Mouse (Mus musculus): ENCODE measurements around the gene Dnah6.

- peak; percentile 51; the same call in 1 of the 2 replicates for TF ChIP-seq EP300 (IDR thresholded peaks at IDR 0.05; ENCODE audit: low read length)
- TF ChIP-seq CHD2 (IDR thresholded peaks at IDR 0.05; ENCODE audit: low read length) = no peak
- no peak for TF ChIP-seq CTCF (conservative IDR thresholded peaks at IDR 0.05 in 1 of 2, IDR thresholded peaks at IDR 0.05 in 1 of 2; ENCODE audit: low read depth in 2 of 2, low read length in 2 of 2)
- TF ChIP-seq SIN3A (IDR thresholded peaks at IDR 0.05; ENCODE audit: low read length) = no peak; the same call in 1 of the 2 replicates
- TF ChIP-seq HCFC1 (IDR thresholded peaks at IDR 0.05; ENCODE audit: low read depth, low read length) = no peak
- no peak for TF ChIP-seq USF2 (conservative IDR thresholded peaks at IDR 0.05; ENCODE audit: low read depth, low read length)
- TF ChIP-seq MXI1 (IDR thresholded peaks at IDR 0.05; ENCODE audit: low read depth, low read length) = no peak
- peak; percentile 35; the same call in 1 of the 2 replicates for TF ChIP-seq ELF1 (IDR thresholded peaks at IDR 0.05; ENCODE audit: low read depth, low read length)
- TF ChIP-seq SMC3 (IDR thresholded peaks at IDR 0.05; ENCODE audit: low read depth, low read length) = no peak
- TF ChIP-seq POLR2A (IDR thresholded peaks at IDR 0.05; ENCODE audit: low read depth, low read length) = no peak
- no peak for TF ChIP-seq E2F4 (IDR thresholded peaks at IDR 0.05; ENCODE audit: insufficient replicate concordance, low read depth, low read length)
- TF ChIP-seq ZNF384 (IDR thresholded peaks at IDR 0.05; ENCODE audit: low read depth, low read length) = no peak
- no peak for TF ChIP-seq CHD1 (IDR thresholded peaks at IDR 0.05; ENCODE audit: low read depth, low read length)
These were observed 10.9 kb downstream of the Dnah6 start for GRCm38 (mm10) chr6:73210445-73210972.
